Mouse (Mus musculus): Measurements from ENCODE around the gene Acox1. TPM values are rescaled to one million over a fixed set of nuclear protein-coding genes. Genes with fewer than 3 reads are reported as not detected.

Gene Acox1
- polyA plus RNA-seq, 1 experiment, result 265 TPM

GRCm38 (mm10) chr11:116161312-116161711 lies 37.5 kb downstream of the Acox1 start:
- H3K27me3 ChIP-seq (replicated peaks; ENCODE audit: control insufficient read depth, insufficient read depth, low read length), result no peaks in the 10 kb centered on the region
- no peak for DNase-seq
- no peaks in the 10 kb centered on the region for H3K36me3 ChIP-seq (ENCODE audit: control insufficient read depth, insufficient read depth, low read length)
- no peak overlapping the region for H3K27ac ChIP-seq (ENCODE audit: insufficient read depth, low read depth, low read length)
- 80% methylated on average over 12 of the region's 12 CpGs for WGBS
- H3K4me3 ChIP-seq (ENCODE audit: insufficient read depth, low read depth, low read length), result no peak overlapping the region
- H3K4me1 ChIP-seq (ENCODE audit: control insufficient read depth, insufficient read depth, low read length), result peaks cover 8% of the 10 kb centered on the region; the same call in 1 of the 2 replicates
- TF ChIP-seq POLR2A (IDR thresholded peaks at IDR 0.05; ENCODE audit: low read depth, low read length), result no peak
- TF ChIP-seq CTCF (conservative IDR thresholded peaks at IDR 0.05; ENCODE audit: insufficient read depth, insufficient read length, low read depth, low read length), result no peak

- Histone ChIP-seq H3K36me3 (ENCODE audit: control insufficient read depth, insufficient read depth, low read length) (no peaks in the 10 kb centered on the region; the same call in 1 of the 2 replicates), H3K4me3 (ENCODE audit: insufficient read depth, low read depth, low read length) (no peak overlapping the region), H3K27me3 (replicated peaks; ENCODE audit: control insufficient read depth, insufficient read depth, low read length) (no peaks in the 10 kb centered on the region), H3K27ac (ENCODE audit: insufficient read depth, low read depth, low read length) (no peak overlapping the region), H3K4me1 (ENCODE audit: control insufficient read depth, insufficient read depth, low read length) (peaks cover 6% of the 10 kb centered on the region)
- WGBS, result 98% methylated on average over 2 of the region's 2 CpGs
- no peak for DNase-seq
- TF ChIP-seq POLR2A (IDR thresholded peaks at IDR 0.05; ENCODE audit: low read depth, low read length) (no peak), CTCF (conservative IDR thresholded peaks at IDR 0.05; ENCODE audit: insufficient read depth, insufficient read length, low read depth, low read length) (no peak)
Observed at GRCm38 (mm10) chr11:116150960-116151359, 47.9 kb downstream of the Acox1 start.

- no peaks in the 10 kb centered on the region for H3K27me3 ChIP-seq (replicated peaks; ENCODE audit: control insufficient read depth, insufficient read depth, low read length)
- TF ChIP-seq POLR2A (IDR thresholded peaks at IDR 0.05; ENCODE audit: low read depth, low read length) (no peak), CTCF (conservative IDR thresholded peaks at IDR 0.05; ENCODE audit: insufficient read depth, insufficient read length, low read depth, low read length) (no peak)
- WGBS, result 91% methylated on average over 6 of the region's 6 CpGs
- no peak for DNase-seq
- H3K27ac ChIP-seq (ENCODE audit: insufficient read depth, low read depth, low read length), result no peak overlapping the region
- H3K36me3 ChIP-seq (ENCODE audit: control insufficient read depth, insufficient read depth, low read length), result no peaks in the 10 kb centered on the region; the same call in 1 of the 2 replicates
- peaks cover 11% of the 10 kb centered on the region for H3K4me1 ChIP-seq (ENCODE audit: control insufficient read depth, insufficient read depth, low read length)
- H3K4me3 ChIP-seq (ENCODE audit: insufficient read depth, low read depth, low read length), result no peak overlapping the region
Observed at GRCm38 (mm10) chr11:116149341-116149740, 49.5 kb downstream of the Acox1 start.

GRCm38 (mm10) chr11:116148761-116149221 lies 50.1 kb downstream of the Acox1 start:
- WGBS, result 85% methylated on average over 20 of the region's 20 CpGs
- TF ChIP-seq CTCF (conservative IDR thresholded peaks at IDR 0.05; ENCODE audit: insufficient read depth, insufficient read length, low read depth, low read length) (no peak), POLR2A (IDR thresholded peaks at IDR 0.05; ENCODE audit: low read depth, low read length) (no peak)

GRCm38 (mm10) chr11:116146294-116146985 lies 52.4 kb downstream of the Acox1 start:
- H3K27ac ChIP-seq (ENCODE audit: insufficient read depth, low read depth, low read length), result peak overlapping the region; percentile 62; the same call in 1 of the 2 replicates
- H3K4me3 ChIP-seq (ENCODE audit: insufficient read depth, low read depth, low read length), result no peak overlapping the region
- H3K27me3 ChIP-seq (replicated peaks; ENCODE audit: control insufficient read depth, insufficient read depth, low read length), result no peaks in the 10 kb centered on the region
- H3K36me3 ChIP-seq (ENCODE audit: control insufficient read depth, insufficient read depth, low read length), result no peaks in the 10 kb centered on the region; the same call in 1 of the 2 replicates
- TF ChIP-seq CTCF (conservative IDR thresholded peaks at IDR 0.05; ENCODE audit: insufficient read depth, insufficient read length, low read depth, low read length) (no peak), POLR2A (IDR thresholded peaks at IDR 0.05; ENCODE audit: low read depth, low read length) (no peak)
- H3K4me1 ChIP-seq (ENCODE audit: control insufficient read depth, insufficient read depth, low read length), result peaks cover 11% of the 10 kb centered on the region
- WGBS, result 48% methylated on average over 25 of the region's 25 CpGs
- peak; percentile 85 for DNase-seq

More at GRCm38 (mm10) chr11:116148761-116149221, 50.1 kb downstream of the Acox1 start:
- no peak overlapping the region for H3K4me3 ChIP-seq (ENCODE audit: insufficient read depth, low read depth, low read length)
- H3K27me3 ChIP-seq (replicated peaks; ENCODE audit: control insufficient read depth, insufficient read depth, low read length), result no peaks in the 10 kb centered on the region
- no peaks in the 10 kb centered on the region; the same call in 1 of the 2 replicates for H3K36me3 ChIP-seq (ENCODE audit: control insufficient read depth, insufficient read depth, low read length)
- DNase-seq, result no peak
- no peak overlapping the region for H3K27ac ChIP-seq (ENCODE audit: insufficient read depth, low read depth, low read length)
- peaks cover 11% of the 10 kb centered on the region for H3K4me1 ChIP-seq (ENCODE audit: control insufficient read depth, insufficient read depth, low read length)

- H3K27me3 ChIP-seq (replicated peaks; ENCODE audit: control insufficient read depth, insufficient read depth, low read length), result no peaks in the 10 kb centered on the region
- H3K4me3 ChIP-seq (ENCODE audit: insufficient read depth, low read depth, low read length), result no peak overlapping the region
- 54% methylated on average over 18 of the region's 18 CpGs for WGBS
- no peak for TF ChIP-seq POLR2A (IDR thresholded peaks at IDR 0.05; ENCODE audit: low read depth, low read length)
- no peak for TF ChIP-seq CTCF (conservative IDR thresholded peaks at IDR 0.05; ENCODE audit: insufficient read depth, insufficient read length, low read depth, low read length)
- H3K27ac ChIP-seq (ENCODE audit: insufficient read depth, low read depth, low read length), result peak overlapping the region; percentile 59
- peaks cover 11% of the 10 kb centered on the region for H3K4me1 ChIP-seq (ENCODE audit: control insufficient read depth, insufficient read depth, low read length)
- peak; percentile 44 for DNase-seq
- no peaks in the 10 kb centered on the region for H3K36me3 ChIP-seq (ENCODE audit: control insufficient read depth, insufficient read depth, low read length)
Observed at GRCm38 (mm10) chr11:116145481-116146293, 53.2 kb downstream of the Acox1 start.

- Histone ChIP-seq H3K36me3 (ENCODE audit: control insufficient read depth, insufficient read depth, low read length) (no peaks in the 10 kb centered on the region), H3K4me3 (ENCODE audit: insufficient read depth, low read depth, low read length) (no peak overlapping the region), H3K27ac (ENCODE audit: insufficient read depth, low read depth, low read length) (no peak overlapping the region), H3K27me3 (replicated peaks; ENCODE audit: control insufficient read depth, insufficient read depth, low read length) (no peaks in the 10 kb centered on the region), H3K4me1 (ENCODE audit: control insufficient read depth, insufficient read depth, low read length) (peaks cover 19% of the 10 kb centered on the region)
- DNase-seq, result no peak
- TF ChIP-seq CTCF (conservative IDR thresholded peaks at IDR 0.05; ENCODE audit: insufficient read depth, insufficient read length, low read depth, low read length), result no peak
- no peak for TF ChIP-seq POLR2A (IDR thresholded peaks at IDR 0.05; ENCODE audit: low read depth, low read length)
- 98% methylated on average over 3 of the region's 3 CpGs for WGBS
Observed at GRCm38 (mm10) chr11:116143468-116143867, 55.4 kb downstream of the Acox1 start.
